Mouse (Mus musculus): ENCODE data around the gene Ntpcr. TPM values are rescaled to one million over a fixed set of nuclear protein-coding genes. Genes with fewer than 3 reads are reported as not detected.

The Ntpcr gene
- total RNA-seq (2021), result 10 to 100 TPM; 23.2 to 24.5 TPM
- long read RNA-seq, experiment 1, transcript Ntpcr-201 (5 exons, 1,155 nt), result major isoform, 13 of 22 reads
- long read RNA-seq, experiment 1, partial matches to known transcripts, result 1 of 22 reads
- long read RNA-seq, experiment 1, other reads (novel, unspliced or antisense), result 5 of 22 reads
- long read RNA-seq, experiment 2, transcript Ntpcr-201 (5 exons, 1,155 nt), result major isoform, 12 of 20 reads
- long read RNA-seq, experiment 2, partial matches to known transcripts, result 1 of 20 reads
- long read RNA-seq, experiment 2, other reads (novel, unspliced or antisense), result 6 of 20 reads

DNA sequence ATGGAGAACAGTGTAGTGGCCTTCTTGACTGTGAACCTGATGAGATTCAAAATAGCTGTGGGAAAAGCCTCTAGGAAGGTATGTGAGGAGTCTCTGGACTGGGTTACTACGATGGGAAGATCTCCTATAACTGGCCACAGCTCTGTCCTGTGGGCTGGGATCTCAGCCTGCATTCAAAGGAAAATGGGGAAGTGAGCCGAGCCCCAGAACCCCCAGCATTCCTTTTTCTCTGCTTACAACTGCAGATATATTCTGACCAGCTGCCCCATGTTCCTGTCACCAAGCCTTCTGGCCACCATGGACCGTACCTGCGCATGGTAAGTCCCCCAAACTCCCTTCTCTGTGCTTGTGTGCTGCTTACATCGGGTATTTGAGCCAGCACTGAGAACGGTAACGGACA lies at the start of gene Ntpcr:
TSS of gene Ntpcr (plus strand) at position 218 of the 400 bp plus-strand sequence.
- no peak for DNase-seq (ENCODE audit: low spot score in 2 of 2)

DNA sequence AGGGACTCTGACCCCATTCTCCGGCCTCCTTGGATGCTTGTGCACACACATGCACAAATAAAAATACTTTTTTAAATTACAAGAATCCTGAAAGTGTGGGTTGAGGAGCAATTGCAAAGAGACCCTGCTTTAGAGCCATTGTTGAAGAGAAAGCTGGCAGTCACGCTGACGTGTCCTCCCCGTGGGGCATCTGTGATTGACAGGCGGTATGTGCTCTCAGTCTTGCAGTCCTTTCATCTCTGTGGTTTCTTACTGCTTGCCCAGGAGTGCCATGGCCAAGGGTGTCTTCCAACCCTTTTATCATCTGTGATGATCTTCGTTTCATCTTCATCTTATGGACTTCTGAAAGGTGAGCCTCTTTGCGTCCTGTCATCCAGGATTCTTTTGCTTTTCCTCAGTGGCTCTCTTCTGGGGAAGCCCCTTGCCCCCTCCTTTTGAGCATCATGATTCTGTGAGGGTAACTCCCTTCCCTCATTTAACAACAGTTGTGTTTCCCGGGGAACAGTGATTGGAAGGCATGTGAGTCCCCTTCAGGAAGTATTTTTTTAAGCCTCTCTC lies 48.8 kb upstream of the Ntpcr start:
- no peak for DNase-seq (ENCODE audit: low spot score in 2 of 2)

DNA sequence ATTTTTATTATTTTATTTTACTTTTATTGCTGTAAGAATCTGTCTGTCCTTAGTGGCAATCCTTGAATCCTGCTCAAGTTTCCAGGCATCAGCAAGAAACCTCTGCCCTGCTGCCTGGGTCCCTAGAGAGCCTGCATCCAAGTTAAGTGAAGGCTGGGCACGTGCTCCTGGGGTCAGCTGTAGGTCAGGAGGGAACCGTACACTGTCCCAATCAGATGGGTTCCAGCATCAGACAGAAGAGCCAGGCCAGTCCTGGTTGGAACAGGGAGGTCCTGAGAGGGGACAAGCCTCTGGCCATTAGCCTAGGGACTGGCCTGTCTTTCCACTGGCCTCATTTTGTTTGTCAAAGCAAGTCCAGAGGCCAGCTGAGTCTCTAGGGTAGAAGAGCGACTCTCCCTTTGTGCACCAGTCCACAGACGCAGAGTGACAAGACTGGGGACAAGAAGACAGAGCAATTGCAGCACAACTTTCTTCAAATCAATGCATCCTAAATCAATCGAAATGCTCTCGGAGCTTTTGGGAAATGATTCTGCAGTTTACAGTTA lies 44.5 kb upstream of the Ntpcr start:
- no peak for DNase-seq (ENCODE audit: low spot score in 2 of 2)

GRCm38 (mm10) chr8:125686221-125686865 lies 43.4 kb upstream of the Ntpcr start:
- DNase-seq (ENCODE audit: low spot score in 2 of 2), result no peak

- DNase-seq (ENCODE audit: low spot score in 2 of 2), result peak in 1 of 2 experiments; percentile 18
These were observed 39.4 kb upstream of the Ntpcr start for GRCm38 (mm10) chr8:125690166-125690915.

- DNase-seq (ENCODE audit: low spot score in 2 of 2), result peak in 1 of 2 experiments; percentile 19
These were observed 38.8 kb upstream of the Ntpcr start for GRCm38 (mm10) chr8:125690961-125691360.

DNA sequence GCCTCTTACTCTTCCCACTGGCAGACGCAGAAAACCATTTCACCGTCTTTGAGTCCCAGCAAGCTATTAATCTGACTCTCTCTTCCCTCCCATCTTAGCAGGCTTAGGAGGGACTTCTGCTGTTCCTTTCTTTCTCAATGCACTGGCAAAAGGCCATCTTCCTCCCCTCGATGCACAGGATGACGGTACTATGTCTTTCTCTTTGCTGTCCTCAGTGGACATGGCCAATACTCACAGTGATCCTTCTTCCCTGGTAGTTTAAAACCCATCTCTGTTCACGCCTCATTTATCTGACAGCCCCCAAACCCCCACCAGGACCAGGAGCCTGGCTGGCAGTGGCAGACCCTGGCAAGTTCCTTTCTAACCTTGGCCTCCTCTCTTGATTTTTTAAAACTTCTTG lies 37.3 kb upstream of the Ntpcr start:
- DNase-seq (ENCODE audit: low spot score in 2 of 2), result no peak

DNA sequence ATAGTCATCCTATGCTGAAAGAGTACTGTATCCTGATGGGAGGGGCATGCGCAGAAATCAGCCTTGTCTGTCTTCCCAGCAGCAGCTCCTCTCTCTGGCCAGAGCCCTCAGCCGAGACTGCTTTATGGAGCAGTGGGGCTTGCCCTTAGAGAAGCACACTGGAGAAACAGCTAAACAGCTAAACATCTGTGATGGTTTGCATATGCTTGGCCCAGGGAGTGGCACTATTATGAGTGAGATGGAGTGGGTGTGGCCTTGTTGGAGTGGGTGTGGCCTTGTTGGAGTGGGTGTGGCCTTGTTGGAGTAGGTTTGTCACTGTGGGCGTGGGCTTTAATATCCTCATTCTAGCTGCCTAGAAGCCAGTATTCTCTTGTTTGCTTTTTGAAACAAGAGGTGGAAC lies 36.6 kb upstream of the Ntpcr start:
- DNase-seq (ENCODE audit: low spot score in 2 of 2), result no peak

- DNase-seq (ENCODE audit: low spot score in 2 of 2), result no peak
These were observed 33.8 kb upstream of the Ntpcr start for GRCm38 (mm10) chr8:125695951-125696350.

DNA sequence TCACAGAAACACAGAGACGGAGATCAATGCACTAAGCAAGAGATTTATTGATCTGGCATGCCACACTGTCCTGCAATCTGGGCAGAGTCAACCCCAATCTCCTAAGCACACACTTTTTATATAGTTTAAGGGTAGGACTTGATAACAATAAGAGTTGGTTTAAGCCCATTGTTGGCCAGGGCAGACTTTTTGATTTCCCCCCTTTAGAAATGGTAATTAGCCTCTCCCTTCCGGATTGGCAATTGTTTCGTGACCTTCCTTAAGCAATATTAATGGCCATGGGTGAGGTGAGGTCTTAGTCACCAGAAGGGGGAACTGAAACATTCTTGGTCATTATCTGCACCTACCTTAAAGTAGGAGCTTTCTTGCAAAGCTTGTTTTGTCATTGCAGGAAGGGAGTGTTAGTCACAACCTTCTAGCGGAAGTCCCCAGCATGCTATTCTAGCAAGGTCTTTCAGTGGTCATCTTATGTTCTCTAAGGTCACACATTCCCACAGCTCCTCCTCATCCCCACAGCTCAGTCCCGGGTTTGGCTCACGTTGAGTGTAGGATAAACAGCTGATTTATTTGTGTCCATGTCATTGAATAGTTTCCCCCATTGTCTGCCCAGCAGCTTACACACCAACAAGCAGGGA lies 30.3 kb upstream of the Ntpcr start:
- DNase-seq (ENCODE audit: low spot score in 2 of 2), result no peak

DNA sequence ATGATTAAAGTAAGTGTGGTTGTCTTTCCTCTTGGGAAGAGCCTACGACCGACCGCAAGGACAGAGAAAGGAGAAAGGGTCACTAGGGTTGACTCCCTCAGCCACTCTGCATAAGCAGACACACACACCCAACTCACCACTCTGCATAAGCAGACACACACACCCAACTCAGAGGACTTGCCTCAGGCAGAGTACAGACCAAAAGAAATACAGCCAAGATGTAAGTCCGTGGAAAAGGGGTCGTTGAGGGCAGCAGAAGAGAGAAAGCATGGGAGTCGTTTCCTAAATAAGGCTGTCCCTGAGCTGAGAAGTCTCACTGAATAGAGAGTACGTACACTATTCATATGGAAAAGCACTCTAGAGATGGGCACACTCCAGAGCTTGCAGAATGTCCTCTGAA lies 29.4 kb upstream of the Ntpcr start:
- DNase-seq (ENCODE audit: low spot score in 2 of 2), result no peak

GRCm38 (mm10) chr8:125702868-125703473 lies 26.8 kb upstream of the Ntpcr start:
- no peak for DNase-seq (ENCODE audit: low spot score in 2 of 2)

GRCm38 (mm10) chr8:125704434-125704833 lies 25.3 kb upstream of the Ntpcr start:
- no peak for DNase-seq (ENCODE audit: low spot score in 2 of 2)

- DNase-seq (ENCODE audit: low spot score in 2 of 2), result no peak
These were observed 23.9 kb upstream of the Ntpcr start for GRCm38 (mm10) chr8:125705816-125706215.

DNA sequence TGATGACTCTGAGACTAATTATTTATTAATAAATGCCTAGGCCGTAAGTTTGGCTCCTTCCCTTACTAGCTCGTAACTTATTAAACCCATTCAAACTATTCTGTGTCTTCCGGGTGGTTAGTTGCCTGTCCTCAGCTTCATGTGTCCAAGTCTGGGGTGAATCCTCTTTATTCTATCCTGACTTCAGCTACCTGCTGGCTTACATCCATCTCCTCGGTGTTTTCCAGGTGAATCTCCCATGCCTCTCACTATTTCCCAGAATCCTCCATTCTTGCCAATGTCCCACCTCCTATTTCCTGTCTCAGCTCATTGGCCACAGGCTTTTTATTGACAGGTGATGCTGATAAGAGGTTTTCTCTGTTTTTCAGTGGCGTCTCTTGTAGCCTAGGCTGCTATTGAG lies 20.6 kb upstream of the Ntpcr start:
- DNase-seq (ENCODE audit: low spot score in 2 of 2), result no peak

GRCm38 (mm10) chr8:125711514-125711913 lies 18.2 kb upstream of the Ntpcr start:
- DNase-seq (ENCODE audit: low spot score in 2 of 2), result no peak

- DNase-seq (ENCODE audit: low spot score in 2 of 2), result no peak
These were observed 13.6 kb upstream of the Ntpcr start for GRCm38 (mm10) chr8:125716211-125716610.

GRCm38 (mm10) chr8:125716613-125717012 lies 13.2 kb upstream of the Ntpcr start:
- DNase-seq (ENCODE audit: low spot score in 2 of 2), result no peak

GRCm38 (mm10) chr8:125718914-125719313 lies 10.8 kb upstream of the Ntpcr start:
- no peak for DNase-seq (ENCODE audit: low spot score in 2 of 2)

DNA sequence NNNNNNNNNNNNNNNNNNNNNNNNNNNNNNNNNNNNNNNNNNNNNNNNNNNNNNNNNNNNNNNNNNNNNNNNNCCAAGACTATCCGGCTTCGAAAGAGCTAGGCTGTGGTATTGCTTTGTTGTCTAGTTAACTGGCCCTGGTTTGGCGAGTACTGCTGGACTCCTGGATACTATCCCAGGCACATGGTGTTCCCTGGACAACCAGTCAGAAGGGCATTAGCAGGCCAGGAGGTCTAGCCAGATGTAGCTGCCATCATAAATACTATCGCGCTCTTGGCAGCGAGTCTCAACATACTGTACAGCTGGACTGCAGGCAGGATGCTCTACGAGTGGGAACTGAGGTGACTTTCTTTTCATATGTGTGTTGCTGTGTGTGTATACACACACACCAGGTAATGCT lies 7.1 kb upstream of the Ntpcr start:
- DNase-seq (ENCODE audit: low spot score in 2 of 2), result peak in 1 of 2 experiments; percentile 33

DNA sequence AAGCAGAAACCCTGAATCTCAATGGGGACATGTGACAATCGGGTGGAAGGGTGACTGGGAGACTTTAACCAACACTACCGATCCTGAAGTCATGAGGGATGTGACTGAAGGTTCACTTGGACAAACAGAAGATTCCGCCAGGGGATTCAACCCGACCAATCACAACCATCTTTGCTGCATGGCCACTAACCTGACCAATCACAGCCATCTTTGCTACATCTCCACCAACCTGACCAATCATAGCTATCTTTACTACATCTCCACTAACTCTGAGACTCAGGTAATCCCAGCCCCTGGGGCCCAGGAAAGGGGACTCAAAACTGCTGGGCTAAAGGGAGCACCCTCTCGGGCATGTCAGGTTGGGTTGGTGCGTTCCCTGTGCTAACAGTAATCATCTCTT lies 6.3 kb upstream of the Ntpcr start:
- DNase-seq (ENCODE audit: low spot score in 2 of 2), result no peak
